Mouse (Mus musculus) B cell, adult 2 months (primary cell): Measurements from ENCODE around the gene Adipoq.

ENCODE experiments used
- DNase-seq, 2 experiments: peaks; one replicate each; pipeline ENCODE4 v3.0.0; 2022

Adipoq gene

GRCm38 (mm10) chr16:23115486-23115885, 30.9 kb upstream of the Adipoq start:
- no peak for DNase-seq

- no peak for DNase-seq
These were observed 29.2 kb upstream of the Adipoq start for GRCm38 (mm10) chr16:23117173-23117572.

DNA sequence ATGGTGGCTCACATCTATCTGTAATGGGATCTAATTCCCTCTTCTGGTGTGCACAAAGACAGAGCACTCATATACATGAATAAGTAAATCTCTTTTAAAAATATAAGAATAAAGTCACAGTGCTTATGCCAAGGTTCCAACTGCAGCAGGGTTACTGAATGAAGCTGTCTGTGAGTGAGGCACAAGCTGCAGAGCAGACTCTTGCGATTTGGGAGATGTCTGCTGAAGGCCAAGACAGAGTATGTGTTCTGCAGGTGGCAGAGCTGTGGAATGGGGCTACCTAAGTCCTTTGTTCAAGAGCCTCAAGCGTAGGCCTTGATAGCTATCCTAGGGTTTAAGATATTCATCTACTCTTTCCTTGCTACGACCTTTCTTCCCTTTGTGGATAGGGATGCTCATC, 23.9 kb upstream of the Adipoq start:
- DNase-seq: no peak

GRCm38 (mm10) chr16:23123104-23123503, 23.2 kb upstream of the Adipoq start:
- no peak for DNase-seq

DNA sequence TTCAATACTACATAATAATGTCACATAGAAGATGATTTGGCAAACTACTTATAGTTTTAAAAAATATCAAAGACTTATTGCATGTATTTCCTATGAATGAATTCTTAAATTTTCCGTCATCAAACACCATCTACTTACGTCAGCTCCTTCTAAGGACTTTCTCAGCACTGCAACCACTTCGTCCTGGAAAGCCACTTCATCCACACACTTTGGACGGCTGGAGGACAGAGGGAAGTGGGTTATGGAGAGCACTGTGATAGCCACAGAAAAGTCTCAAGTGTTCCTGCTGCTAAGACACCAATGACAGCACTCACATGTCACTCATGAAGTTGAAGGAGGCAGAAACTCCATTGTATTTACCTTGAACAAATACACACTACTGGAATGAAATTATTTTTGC, 21.9 kb upstream of the Adipoq start:
- no peak for DNase-seq

GRCm38 (mm10) chr16:23127311-23127672, 19.0 kb upstream of the Adipoq start:
- no peak for DNase-seq

DNA sequence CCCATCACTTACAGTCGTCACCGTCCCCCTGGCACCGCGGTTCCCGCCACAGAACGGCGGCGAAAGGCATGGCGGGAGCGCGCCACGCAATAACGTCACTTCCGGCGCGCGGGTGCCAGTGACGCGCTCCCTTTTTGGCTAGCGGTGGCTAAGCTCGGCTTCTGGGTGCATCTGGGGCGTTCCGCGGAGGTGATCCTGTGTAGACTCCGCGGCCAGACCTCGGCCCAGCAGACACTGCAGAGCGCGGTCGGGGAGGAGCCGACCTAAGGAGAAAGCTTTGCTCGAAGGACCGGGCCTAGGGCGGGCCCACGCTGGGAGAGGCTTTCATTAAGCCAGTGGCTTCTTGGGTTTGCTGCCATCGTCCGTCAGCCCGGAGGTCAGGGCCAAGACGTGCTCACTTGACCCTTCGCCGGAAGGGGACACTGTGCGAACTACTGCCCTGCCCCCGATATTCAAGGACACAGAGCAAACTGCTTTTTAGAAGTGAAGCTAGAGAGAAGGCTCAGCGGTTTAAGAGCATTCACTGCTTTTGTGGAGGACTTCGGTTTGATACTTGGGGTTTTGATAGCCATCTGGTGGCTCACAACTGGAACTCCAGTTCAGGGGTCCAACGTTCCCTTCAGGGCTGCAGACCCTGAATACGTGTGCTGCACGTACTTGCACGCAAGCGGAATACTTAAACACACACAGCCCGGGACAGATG, 18.5 kb upstream of the Adipoq start, which contains the start of gene Rfc4:
Gene Rfc4 (minus strand): TSS at position 65 of the 703 bp plus-strand sequence.
- peak; percentile 93 to 97 for DNase-seq

DNA sequence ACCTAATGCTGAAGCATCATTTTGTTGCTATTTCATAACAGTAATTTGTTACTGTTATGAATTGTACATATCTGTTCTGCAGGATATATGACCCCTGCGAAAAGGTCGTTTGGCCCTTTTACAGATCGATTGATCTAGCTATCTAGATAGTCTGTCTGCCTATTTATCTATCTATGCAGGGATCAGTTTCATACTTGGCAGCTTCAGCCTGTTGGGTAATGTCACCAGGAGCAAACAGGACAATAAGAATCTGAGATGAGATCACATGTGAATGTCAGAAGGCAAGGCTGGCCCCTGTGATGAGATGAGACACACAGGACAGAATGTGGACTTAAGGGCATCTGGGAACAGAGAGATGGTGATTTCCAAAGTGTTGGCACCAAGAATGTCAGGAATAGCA, 16.0 kb upstream of the Adipoq start:
- DNase-seq: no peak

- no peak for DNase-seq
These were observed 14.0 kb upstream of the Adipoq start for GRCm38 (mm10) chr16:23132336-23132735.

DNA sequence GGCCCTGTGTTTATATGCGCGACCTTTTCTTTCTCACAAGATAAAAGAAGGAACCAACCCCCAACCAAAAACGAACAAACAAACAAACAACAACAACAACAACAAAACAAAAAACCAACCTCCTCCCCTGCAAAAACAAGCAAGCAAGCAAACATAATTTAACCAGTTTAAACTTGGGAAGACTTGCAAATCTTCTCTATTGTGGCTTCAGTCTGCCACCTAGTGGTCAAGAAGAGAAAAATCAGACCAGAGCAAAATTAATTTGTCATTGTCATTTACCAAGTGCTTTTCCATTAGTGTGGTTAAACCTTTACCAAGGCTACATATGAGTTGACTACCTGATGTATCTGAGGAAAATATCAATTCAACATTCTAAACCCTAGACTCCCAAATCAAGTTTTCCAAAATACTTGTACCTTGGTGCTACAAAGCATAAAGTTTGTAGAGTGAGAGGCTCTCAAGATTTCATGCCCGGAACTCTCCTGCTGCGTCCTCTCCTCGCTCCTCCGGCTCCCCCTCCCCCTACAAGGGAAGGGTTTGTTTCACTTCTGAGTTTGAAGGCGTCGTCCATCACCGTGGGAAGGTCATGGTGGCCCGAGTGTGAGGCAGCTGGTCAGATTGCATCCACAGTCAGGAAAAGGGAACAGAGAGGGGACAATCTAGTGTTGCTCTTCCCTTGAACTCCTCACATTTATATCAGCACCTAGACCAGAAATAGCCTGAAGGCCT, 10.8 kb upstream of the Adipoq start:
- peak; percentile 31 to 41 for DNase-seq

GRCm38 (mm10) chr16:23136406-23136970, 9.8 kb upstream of the Adipoq start:
- no peak for DNase-seq

DNA sequence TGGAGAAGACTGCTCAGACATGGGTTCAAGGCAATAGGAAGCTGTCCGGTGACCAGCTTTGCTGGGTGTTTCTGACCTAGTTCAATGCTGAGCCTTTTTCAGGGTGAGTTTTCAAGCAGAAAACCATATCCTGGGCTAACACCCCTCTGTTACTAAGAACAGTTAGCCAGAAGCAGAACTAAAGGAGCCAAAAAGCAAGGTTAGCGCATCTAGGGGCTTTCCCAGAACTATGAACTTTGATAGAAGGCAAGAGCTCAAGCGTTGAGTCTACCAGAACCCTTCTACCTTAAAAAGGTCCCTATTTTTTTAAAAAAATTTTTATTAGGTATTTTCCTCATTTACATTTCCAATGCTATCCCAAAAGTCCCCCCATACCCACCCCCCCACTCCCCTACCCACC, 5.4 kb upstream of the Adipoq start:
- peak; percentile 47 to 49 for DNase-seq

DNA sequence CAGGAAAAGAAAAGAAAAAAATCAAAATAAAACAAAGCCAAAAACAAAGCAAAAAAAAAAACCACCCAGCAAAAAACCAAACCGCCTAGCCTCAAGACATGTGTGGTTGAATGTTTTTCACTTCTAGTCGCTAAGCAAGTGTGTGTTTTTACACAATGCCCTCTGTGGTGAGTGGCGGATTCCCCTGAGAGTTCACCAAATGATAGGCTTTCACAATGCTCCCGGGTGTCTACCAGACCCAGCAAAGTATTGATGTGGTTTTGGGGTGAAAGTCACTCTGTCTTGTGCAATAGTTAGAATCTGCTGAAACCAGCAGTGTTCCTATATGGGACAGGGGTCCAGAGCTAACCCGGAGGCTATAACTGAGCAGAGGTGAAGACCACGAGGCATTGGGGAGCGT, 2.0 kb upstream of the Adipoq start:
- DNase-seq: peak; percentile 55 to 68

- DNase-seq: no peak
These were observed 1.1 kb upstream of the Adipoq start for GRCm38 (mm10) chr16:23145211-23145610.

DNA sequence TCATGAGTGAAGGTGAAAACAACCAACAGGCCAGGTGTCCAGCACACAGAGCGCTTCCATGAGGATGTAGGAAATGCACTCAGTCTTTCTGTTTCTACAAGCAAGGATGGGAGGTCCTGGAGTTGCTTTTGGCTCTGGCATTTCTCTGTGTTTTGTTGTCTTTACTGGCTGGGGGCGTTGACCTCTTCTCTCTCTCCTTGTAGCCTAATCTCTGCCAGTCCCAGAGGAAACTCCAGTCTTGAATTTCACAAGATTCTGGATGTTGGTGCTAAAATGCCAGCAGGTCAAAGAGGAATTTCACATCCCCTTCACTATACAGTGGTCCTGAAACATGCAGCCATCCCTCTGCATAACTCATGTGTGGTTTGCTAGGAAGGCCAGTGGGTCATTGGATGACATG, 2.6 kb downstream of the Adipoq start:
- DNase-seq: no peak

- DNase-seq: no peak
These were observed 3.1 kb downstream of the Adipoq start for GRCm38 (mm10) chr16:23149396-23149795.

GRCm38 (mm10) chr16:23151423-23151822, 5.1 kb downstream of the Adipoq start:
- peak; percentile 17 to 27 for DNase-seq

DNA sequence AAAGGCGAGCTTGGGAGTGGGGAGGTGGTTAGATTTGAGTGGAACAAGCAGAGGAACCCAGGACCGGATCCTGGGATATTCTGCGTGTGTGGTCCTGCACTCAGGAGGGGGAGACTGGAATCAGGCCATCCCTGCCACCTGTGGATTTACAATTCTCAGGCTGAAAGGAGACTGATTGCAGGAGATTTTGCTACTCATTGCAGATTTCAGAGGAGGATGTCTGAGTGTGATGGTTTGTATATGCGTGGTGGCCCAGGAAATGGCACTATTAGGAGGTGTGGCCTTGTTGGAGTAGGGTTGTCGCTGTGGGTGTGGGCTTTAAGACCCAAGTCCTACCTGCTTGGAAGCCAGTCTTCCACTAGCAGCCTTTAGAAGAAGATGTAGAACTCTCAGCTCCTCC, 7.9 kb downstream of the Adipoq start:
- no peak for DNase-seq

GRCm38 (mm10) chr16:23157013-23157412, 10.7 kb downstream of the Adipoq start:
- DNase-seq: no peak

GRCm38 (mm10) chr16:23158292-23158691, 12.0 kb downstream of the Adipoq start:
- DNase-seq: no peak

GRCm38 (mm10) chr16:23158957-23159356, 12.6 kb downstream of the Adipoq start:
- no peak for DNase-seq

- DNase-seq: no peak
These were observed 13.4 kb downstream of the Adipoq start for GRCm38 (mm10) chr16:23159749-23160148.

DNA sequence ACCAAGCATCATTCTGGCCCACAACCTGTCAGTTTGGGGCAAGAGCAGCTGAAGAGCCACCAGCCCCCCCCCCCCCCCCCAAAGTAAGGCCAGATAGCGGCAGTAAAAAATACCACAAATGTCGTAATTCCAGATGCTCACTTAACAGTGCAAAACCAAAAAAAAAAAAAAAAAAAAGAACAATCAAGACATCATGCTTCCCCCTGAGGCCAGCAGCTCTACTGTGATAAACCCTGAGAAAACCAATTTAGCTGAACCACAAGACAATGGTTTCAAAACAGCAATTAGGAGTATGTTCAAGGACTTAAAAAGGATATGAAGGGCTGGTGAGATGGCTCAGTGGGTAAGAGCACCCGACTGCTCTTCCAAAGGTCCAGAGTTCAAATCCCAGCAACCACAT, 15.8 kb downstream of the Adipoq start:
- DNase-seq: no peak

DNA sequence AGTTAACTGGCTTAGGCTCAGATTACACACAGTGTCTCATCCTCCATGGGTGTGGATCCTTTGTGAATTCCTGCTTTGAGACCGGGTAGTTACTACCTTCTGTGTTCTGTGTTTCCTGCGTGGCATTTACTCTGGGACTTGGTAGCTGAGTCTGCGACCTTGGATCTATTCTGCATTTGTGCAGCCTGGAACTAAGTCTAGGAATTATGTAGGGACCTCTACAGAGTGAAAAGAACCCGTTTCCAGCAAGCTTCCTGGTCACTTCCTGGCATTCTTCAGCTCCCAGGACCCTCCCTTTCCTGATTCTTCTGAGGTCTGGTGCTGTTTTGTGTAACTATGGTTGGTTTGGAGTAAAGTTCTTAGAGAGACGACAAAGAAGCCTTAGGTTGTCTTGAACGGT, 18.1 kb downstream of the Adipoq start:
- DNase-seq: no peak
